Mouse (Mus musculus) layer of hippocampus, adult 2 months (tissue): ENCODE results near the gene Emid1. TPM values are rescaled to one million over a fixed set of nuclear protein-coding genes. Genes with fewer than 3 reads are reported as not detected.
A peak's percentile ranks its signal among the peaks of the same experiment; 100 is the strongest.

ENCODE experiments used
- DNase-seq, 2 experiments: peaks; one replicate each; pipeline ENCODE4 v3.0.0; 2022; ENCODE audit warnings: low spot score in 2 of 2
- H3K27ac ChIP-seq: fragments of 200-600 bp; 2 replicates; pipeline ENCODE4 v1.8.1; 2022
- H3K4me3 ChIP-seq: fragments of 200-600 bp; 2 replicates; pipeline ENCODE4 v1.8.1; 2022; ENCODE audit warnings: mild to moderate bottlenecking
- CTCF ChIP-seq: fragments of 200-600 bp; conservative IDR thresholded peaks from 2 replicates; pipeline ENCODE4 v1.8.1; 2022; ENCODE audit warnings: antibody characterized with exemption, mild to moderate bottlenecking, moderate library complexity
- total RNA-seq, 2 experiments: library from RNA; stranded (reverse); gene quantifications; 2 replicates each; pipeline ENCODE4 v1.2.3; 2021

Gene Emid1
- total RNA-seq, 2 experiments from 2014 or later = 4.2 to 4.9 TPM

DNA sequence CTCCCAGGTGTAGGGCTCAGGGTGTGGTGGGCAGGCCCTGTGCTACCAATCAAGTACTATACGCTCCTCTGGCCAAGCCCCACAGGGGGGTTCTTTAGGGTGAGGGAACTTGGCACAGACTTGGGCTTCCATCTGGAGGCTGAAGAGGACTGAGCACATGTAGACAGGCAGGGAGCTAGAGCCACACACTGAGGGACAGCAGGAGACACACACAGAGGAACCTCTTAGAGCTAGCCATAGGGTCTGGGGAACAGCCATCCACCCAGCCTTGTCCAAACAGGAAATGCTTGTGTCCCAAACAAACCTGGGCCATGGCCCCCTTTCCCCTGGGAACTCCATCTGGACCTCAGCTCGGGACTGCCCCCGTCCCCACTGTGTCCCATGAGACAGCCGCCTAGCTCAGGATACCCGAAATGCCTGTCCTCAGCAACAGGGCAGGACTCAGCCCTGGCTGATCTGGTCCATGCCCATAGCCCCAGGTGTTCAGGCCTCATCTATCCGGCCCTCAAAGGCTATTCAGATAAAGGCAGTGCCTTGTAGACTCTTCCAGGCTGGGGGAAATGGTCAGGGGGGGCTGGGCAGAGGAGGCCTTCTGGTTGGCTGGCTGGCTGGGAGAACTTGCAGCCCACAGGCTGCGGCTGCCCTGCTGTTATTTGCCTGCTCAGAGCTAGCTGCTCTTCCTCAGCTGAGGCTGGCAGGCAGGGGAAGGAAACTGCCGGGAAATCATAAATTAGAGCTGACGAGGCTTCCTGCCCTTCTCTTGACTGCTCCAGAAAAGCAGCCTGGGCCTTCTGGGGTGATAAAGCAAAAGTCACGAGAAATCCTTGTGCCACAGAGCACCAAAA, 3.1 kb upstream of the Emid1 start:
- Histone ChIP-seq H3K27ac (peak overlapping the region; percentile 23; the same call in 1 of the 2 replicates), H3K4me3 (no peak overlapping the region)
- TF ChIP-seq CTCF = no peak
- no peak for DNase-seq

DNA sequence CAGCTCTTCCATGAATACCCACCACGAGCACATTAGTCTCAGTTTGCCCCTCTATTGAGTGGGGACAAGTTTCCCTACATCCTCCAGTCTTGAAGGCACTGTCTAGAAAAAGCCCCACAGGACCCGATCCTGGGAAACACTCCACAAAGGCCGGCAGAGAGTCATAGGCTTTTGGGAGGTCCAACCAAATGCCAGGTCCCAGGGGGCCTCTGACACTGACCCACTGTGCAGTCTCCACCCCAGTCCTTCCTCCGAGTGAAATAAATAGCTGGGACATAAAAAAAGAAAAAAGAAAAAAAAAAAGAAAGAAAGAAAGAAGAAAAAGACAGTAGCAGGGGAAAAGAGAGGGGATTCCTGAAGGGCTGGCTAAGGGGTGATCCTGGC, 818 bp downstream of the Emid1 start:
- Histone ChIP-seq H3K4me3 (peak overlapping the region; percentile 38; the same call in 1 of the 2 replicates), H3K27ac (no peak overlapping the region)
- TF ChIP-seq CTCF = no peak
- no peak for DNase-seq

DNA sequence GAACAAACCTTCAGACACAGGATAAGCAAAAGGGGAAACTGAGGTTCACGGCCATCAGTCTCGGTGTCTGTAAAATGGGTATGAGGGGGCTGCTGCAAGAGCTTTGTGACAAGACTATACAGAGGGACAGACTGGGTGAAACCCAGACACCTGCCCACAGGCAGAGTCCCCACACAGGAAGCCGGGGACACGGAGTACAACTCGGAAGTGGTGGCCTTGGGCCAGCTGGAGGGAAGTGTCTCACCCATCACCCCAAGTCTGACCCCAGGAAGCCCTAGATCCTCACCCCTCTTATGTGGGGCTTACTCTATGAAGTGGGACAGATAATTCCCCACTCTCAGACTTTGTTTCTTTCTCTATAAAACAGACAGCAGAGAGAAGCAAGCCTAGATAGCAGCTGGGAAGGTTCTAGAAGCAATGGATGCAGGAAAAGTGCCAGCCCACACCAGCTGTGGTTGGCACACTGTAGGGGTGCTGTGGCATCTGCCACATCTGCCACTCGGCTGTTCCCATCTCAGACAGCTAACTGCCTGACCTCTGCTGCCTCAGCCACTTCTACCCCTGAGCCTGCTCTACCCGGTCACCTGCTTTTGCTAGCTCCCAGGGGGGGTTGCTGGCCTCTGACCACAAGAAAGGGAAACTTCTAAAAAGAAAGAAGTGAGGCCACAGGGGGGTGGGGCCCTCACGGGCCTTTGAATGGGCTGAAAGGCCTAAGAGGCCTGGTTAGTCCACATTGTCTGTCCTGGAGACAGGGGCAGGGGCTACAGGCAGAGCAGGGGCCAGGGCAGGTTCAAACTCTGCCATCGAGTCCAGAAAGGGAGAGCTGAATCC, 1.4 kb downstream of the Emid1 start:
- DNase-seq = no peak
- no peak for TF ChIP-seq CTCF

DNA sequence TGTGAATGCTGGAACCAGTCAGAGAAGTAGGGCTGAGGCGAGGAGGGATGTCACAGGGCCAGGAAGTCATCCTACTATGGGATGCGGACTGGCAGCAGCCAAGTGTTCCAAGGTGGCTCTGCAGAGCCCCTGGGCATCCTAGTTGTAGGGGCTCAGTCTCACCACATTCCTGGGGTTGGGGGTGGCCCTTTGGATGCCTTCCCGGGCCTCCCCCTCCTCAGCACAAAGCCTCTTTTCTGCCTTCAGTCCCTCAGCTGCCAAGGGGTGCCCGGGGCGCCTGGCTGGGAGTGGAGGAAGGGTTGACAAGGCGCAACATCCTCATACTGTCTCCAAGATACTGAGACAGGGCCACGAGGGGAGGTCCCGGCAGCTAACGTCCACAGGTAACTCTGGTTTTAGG, 2.1 kb downstream of the Emid1 start:
- Histone ChIP-seq H3K4me3 (no peak overlapping the region), H3K27ac (no peak overlapping the region; the same call in 1 of the 2 replicates)
- no peak for DNase-seq
- TF ChIP-seq CTCF = no peak

More for the DNA sequence above, 1.4 kb downstream of the Emid1 start:
- Histone ChIP-seq H3K4me3 (no peak overlapping the region), H3K27ac (no peak overlapping the region)

DNA sequence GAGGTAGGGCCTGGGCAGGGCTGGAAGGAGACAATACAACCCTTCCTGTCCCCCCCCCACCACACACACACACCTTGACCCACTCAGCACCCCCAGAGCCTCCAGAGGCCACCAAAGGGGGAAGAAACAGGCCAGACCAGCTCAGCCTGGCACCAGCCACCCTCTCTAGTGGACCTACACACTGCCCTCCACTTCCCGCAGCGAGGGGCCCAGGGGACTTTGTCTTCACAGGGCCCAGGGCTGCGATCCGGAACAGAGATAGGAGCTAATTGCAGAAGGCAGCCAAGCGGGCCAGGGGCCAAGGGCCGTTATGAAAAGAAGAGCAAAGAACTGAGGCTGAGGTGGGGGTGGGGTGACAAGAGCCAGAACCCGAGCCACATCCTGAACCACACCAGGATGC, 2.8 kb downstream of the Emid1 start:
- TF ChIP-seq CTCF = no peak
- DNase-seq = no peak
- H3K27ac ChIP-seq = peak overlapping the region; percentile 23; the same call in 1 of the 2 replicates

DNA sequence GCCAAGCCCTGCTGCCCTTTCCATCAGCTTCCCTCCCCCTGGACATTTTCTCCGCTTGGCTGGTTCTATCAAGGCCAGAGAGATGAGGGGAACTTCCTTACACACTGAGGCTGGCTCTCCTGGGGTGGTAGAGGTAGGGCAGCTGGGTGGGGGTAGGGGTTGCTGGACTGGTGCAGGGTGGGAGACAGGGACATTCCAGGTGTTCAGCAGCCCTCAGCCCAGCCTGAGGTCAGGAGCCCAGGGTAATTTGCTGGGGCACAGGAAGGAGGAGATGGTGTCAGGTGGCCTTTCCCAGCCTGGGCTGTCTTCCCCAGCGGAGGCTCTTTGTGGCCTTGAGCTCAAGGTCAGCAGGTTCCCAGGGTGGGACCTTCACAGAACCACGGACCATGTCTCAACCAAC, 6.5 kb downstream of the Emid1 start:
- no peak for DNase-seq
- no peak overlapping the region for H3K4me3 ChIP-seq
- TF ChIP-seq CTCF = no peak
- no peak overlapping the region for H3K27ac ChIP-seq

More for the DNA sequence above, 2.8 kb downstream of the Emid1 start:
- H3K4me3 ChIP-seq = no peak overlapping the region

DNA sequence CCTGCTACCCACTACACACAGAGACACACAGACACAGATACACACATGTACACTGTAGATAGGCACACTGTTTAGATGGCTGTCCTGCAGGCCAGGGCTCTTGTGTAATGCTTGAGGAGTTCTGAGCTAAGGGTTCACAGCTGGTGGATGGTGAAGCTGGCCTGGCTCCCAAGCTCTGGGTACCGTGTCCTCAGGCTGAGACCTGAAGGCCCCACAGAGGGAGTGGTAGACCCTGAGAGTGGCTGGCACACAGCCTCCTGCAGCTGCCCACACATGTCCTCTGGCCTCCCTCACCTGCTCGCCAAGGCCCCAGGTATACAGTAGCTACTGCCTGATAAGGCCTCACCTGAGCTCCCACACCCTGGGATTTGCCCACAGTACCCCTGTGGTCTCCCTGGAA, 10.1 kb downstream of the Emid1 start:
- no peak overlapping the region for H3K27ac ChIP-seq
- no peak overlapping the region for H3K4me3 ChIP-seq
- no peak for TF ChIP-seq CTCF
- DNase-seq = no peak

DNA sequence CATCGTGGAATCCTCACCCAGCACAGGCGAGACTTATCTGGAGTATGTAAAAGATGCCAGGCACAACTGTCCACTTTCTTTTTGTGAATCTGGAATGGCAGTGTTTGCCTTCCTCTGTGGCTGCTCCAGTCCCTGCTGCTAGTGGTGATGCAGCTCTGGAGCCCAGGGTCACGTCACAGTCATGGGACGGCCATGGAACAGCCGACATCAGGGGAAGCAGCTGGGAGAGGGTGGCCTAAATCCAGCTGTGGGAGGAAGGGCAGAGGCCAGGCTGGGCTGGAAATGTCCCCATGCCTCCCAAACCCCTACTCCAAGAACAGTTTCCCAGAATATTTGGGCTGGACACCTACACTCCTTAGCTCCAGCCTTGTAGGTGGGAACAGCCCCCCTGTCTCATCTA, 10.8 kb downstream of the Emid1 start:
- DNase-seq = no peak
- Histone ChIP-seq H3K4me3 (no peak overlapping the region), H3K27ac (no peak overlapping the region)
- no peak for TF ChIP-seq CTCF

DNA sequence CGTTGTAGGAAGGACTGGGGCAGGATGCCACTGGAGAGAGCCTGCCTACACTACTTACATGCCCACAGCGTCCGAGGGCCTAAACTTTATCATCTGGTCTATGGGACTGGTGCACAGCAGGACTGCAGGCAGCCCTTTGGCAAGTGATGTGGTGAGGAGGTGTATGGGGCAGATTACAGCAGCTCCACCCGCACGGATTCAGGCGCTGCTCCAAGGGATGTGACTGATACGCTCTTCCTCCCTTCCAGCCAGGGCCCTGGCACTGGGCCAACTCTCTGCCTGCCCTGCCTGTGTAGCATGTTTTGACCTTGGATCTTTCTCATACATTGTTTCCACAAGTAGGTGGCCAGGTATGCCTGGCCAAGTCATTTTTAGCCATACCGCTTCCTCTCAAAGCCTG, 11.4 kb downstream of the Emid1 start:
- Histone ChIP-seq H3K27ac (no peak overlapping the region), H3K4me3 (no peak overlapping the region)
- peak in 1 of 2 experiments; percentile 31 for DNase-seq
- no peak for TF ChIP-seq CTCF

DNA sequence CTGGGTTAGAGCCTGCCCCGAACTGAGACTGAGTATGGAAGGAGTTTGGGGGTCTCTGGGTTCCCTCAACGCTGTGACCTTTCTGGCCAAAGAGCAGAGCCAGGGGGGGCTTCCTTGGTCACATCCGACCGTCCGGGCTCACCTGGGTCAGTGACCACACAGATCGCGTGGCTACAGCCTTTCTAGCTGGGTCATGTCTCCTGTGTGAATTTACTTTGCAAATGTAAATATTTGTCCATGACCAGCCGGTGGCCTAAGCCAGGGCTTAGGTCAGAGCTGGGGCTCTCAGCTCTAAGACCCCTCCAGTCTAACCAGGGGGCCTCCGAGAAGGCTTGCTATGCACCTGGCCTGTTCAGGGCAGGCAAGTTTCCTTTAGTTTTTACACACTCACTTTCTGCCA, 12.7 kb downstream of the Emid1 start:
- TF ChIP-seq CTCF = no peak
- Histone ChIP-seq H3K4me3 (no peak overlapping the region), H3K27ac (no peak overlapping the region)
- no peak for DNase-seq

DNA sequence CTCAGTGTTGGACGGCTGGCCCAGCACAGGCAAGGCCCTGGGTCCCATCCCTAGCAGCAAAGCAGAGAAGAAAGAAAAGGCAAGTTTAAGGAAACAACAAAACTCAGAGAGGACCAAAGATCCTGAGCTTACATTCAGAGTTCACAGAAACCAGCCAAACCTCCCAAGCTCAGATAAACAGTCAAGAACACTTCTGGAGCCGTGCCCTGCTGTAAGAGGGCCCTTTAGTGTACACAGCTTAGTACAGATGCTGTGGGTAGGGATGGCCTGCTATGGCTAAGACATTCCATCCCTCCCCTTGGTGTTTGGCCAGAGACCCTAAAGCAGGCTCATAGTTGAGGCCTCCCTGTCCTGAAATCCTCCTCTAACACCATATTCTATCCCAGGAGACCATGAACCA, 13.4 kb downstream of the Emid1 start:
- DNase-seq = no peak
- Histone ChIP-seq H3K4me3 (no peak overlapping the region), H3K27ac (no peak overlapping the region)
- no peak for TF ChIP-seq CTCF

DNA sequence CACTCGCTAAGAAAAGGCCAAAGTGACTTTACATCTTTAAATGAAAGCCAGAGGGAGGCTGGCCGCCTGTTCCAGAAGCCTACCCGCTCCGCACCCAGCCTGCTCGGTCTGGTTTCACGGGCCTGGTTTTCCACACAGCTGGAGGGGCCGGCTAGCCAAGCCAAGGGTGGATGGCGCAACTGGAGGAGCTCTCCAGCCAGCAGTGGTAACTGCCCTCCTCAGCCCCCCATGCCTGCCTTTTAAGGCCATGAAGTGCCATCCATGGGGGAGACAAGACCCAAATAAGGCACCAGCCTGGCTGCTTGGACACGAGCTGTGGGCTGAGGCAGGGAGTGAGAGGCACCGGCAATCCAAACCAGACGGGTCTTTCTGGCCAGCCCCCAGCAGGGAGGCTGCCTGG, 16.1 kb downstream of the Emid1 start:
- DNase-seq = no peak
- H3K27ac ChIP-seq = no peak overlapping the region
- no peak for TF ChIP-seq CTCF
- no peak overlapping the region for H3K4me3 ChIP-seq

DNA sequence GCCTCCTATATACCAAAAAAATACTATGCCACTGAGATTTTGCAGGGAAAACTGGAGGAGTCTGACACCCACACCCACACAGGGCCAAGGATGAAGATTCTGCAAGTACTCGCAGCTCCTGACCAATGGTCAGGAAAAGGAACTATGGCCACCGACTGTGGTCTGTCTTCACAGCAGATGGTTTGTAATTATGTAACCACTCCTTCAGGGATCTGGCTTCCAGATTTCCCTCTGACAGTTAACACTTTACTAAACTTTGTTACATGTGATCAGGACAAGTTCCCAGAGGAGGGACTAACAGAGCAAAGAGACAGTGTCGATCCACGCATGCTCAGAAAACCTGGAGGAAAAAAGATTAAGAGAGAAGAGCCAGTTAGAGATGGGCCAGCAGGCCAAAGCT, 19.3 kb downstream of the Emid1 start:
- no peak overlapping the region for H3K4me3 ChIP-seq
- DNase-seq = no peak
- TF ChIP-seq CTCF = no peak
- no peak overlapping the region for H3K27ac ChIP-seq

DNA sequence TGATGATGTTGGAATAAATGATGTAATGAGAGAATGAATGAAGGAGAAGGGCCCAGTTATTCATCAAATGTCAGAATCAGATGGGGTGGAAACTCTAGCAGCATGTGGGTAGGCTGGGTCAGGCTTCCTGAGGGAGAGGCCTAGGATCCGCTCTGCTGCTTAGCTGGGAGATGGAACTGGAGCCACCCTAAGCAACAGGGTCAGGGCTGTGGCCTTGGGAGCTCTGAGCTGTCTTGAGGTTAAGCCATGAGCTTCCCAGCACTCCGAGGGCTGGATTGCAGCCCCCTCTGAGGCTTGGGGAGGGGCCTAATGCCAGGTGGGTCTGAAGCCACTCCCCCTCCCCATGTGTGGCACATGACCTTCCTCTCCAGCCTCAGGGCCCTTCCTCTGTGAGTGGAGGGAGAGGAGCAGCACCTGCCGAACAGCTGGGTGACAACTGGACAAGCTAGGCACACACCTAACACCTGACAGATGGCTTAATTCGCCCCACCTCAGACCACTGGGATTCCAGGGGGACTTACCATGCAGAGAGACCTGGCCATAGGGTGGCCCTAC, 21.9 kb downstream of the Emid1 start:
- TF ChIP-seq CTCF = no peak
- no peak overlapping the region for H3K27ac ChIP-seq
- DNase-seq = no peak
- H3K4me3 ChIP-seq = no peak overlapping the region
